Mouse (Mus musculus): ENCODE results near the gene Rpl18a.

GRCm38 (mm10) chr8:70943187-70943586 is 46.0 kb upstream of the Rpl18a start:
- TF ChIP-seq POLR2A (IDR thresholded peaks at IDR 0.05; ENCODE audit: insufficient read length, low read depth) (no peak), CEBPB (IDR thresholded peaks at IDR 0.05; ENCODE audit: insufficient read depth, poor library complexity, severe bottlenecking) (no peak), POLR2AphosphoS2 (IDR thresholded peaks at IDR 0.05; ENCODE audit: insufficient read length, low read depth) (no peak)
